Mouse (Mus musculus) ovary, postnatal 36 days (tissue): ENCODE results near the gene Aspscr1.
A peak's percentile ranks its signal among the peaks of the same experiment; 100 is the strongest.
"Not testable (repeated sequence)": the region's sequence is repeated elsewhere in the genome, so short reads cannot be mapped to it uniquely, and the experiment has no call there.

ENCODE experiments used
- DNase-seq: peaks from one replicate; pipeline ENCODE4 v3.0.0; 2022; ENCODE audit warnings: low spot score, mixed read lengths

Gene Aspscr1

DNA sequence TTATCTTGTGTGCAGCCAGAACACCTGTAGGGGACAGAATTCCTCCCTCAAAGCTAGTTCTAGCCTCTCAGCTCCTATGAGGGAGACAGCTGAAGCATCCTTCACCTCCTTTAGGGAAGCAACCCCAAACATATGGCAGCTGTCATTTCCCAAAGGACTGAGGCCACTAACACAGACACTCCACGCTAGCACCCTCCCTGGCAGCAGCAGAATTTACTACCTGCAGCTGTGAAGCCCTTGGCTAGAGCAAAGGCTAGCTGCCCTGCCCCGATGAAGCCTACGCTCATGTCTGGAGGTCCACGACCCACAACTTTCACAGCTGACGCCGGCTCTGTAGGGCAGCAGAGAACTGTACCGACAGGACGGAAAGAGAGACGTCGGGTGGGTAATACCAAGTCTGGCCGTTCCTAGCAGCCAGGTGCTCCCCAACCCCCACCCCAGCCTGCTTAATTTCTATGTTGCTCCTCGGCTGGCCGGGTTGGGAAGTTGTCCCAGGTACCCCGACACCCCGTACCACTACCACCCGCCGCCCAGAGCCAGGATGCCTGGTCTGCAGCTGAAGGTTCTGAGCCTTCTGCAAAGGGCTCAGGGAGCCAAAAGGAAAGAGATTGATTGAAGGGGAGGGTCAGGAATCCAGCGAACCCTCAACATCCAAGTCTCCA is 29.7 kb upstream of the Aspscr1 start:
- peak; percentile 36 for DNase-seq

DNA sequence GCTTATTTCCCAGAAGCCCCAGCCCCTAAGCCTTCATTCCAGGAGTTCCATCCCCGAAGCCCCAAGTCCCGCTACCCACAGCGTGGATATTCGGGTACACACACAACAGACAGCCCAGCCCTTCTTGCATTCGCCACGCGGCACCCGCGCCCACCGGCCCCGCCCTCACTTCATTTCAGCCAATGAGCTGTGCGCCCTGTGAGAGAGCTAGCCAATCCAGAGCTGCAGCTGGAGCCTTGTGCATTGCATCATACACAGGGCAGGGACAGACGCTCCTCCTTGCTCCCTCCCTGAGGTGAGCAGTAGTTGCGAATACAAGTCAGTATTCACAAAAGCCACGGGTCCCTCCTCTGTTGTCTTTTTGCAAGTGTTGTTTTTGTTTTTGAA is 29.2 kb upstream of the Aspscr1 start, which contains the start of gene Pycr1:
Pycr1 (minus strand) TSS at position 169 of the 387 bp plus-strand sequence.
- peak; percentile 91 for DNase-seq

DNA sequence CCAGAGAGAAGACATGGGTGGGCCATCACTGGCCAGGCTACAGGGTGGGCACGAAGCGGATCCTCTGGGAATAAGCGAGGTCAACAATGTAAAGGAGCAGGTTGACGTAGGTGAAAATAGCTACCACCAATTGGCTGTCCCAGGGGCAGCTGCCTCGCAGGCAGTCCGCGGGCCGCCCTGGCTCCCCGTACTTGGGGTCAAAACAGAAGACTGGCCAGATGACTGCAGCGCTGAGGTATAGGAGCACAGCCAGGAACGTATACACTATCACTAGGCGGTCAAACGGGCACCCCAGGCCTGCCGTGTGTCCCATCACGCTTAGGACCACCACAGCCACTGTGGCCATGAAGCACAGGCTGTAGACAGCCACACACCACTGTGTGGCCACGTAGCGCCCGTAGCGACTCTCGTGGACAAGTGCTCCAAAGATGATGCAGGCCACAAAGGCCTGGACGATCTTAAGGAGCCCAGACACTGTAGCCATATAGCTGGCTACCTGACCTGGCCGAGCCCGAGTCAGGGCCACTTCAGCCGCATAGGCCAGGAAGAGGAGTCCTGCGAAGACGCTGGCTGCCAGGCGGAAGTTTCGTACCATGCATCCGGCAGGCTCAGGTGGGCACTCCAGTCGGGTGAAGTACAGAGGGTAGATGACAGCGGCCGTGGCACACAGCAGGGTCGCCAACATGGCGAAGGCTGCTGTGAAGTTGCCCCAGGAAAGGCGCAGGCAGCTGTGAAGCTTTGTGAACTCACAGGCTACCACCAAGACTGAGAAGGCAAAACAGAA is 25.5 kb upstream of the Aspscr1 start:
- no peak for DNase-seq

DNA sequence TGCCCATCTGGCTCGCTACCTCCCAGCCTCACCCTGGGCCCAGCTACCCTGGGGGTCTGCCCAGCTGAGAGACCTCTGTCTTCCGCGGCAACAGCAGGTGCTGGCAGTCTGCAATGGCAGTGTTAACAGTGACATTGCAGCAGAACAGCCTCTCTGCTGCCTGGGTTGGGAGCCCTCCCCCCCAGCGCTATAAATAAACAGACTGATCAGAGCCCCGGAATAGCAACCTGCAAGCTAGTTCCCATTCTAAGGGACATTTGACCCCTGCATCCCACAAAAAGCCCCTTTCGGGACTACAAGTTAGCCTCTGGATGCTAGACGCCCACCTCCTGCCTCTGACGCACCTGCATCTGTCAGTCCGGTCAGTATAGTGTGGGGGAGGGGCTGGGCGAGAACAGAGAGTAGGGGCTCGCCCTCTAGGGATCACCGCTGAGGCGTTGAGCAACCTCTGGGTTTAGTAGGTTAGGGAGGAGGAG is 24.7 kb upstream of the Aspscr1 start, which contains the start of gene Myadml2:
Myadml2 (minus strand) TSS at position 158 of the 476 bp plus-strand sequence.
- DNase-seq, result no peak

DNA sequence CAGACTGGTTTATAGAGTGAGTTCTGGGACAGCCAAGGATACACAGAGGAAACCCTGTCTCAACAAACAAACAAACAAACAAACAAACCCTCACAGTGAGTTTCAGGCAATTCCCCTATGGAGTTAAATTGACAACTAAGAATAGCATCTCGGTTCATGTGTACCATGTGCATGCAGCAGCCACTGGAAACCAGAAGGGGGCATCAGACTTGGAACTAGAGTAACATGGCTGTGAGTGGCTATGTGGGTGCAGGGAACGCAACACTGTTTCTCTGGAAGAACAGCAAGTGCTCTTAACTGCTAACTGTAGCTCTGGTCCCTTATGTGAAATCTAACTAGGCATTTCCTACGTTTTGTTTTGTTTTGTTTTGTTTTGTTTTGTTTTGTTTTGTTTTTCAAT is 20.9 kb upstream of the Aspscr1 start:
- no peak for DNase-seq

DNA sequence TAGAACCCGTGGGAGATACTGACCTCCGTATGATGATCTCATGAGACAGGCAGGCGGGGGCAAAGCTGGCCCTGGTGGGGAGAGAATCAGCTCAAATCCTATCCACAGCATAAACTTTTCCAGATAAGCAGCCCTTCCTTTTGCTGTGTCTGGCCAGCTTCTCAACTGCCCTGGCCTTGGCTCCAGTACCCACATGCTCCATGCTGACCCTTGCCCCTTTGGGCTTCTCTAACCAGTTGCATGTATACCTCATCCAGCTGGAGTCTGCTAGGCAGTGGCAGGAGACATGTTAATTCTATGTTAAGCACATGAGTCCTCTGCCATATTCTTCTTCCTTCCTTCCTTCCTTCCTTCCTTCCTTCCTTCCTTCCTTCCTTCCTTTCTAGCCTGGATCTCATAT is 18.0 kb upstream of the Aspscr1 start:
- no peak for DNase-seq

DNA sequence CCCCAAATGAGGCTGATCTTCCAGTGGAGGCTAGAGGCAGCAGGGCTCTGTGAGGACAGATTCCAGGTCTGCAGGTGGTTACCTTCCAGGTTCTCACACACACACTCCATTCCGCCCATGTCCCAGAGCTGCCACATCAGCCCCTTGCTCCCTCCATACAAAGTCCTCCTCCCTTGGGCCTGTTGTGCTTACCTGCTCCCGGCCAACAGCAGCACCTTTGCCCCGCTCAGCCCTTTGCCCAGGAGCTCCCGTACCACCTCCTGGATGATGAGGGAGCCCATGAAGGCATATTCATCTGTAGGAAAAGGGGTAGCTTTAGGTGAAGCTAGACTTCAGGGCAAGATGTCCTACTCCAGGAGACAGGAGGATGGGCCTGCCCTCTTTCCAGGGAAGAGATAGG is 15.5 kb upstream of the Aspscr1 start:
- no peak for DNase-seq

DNA sequence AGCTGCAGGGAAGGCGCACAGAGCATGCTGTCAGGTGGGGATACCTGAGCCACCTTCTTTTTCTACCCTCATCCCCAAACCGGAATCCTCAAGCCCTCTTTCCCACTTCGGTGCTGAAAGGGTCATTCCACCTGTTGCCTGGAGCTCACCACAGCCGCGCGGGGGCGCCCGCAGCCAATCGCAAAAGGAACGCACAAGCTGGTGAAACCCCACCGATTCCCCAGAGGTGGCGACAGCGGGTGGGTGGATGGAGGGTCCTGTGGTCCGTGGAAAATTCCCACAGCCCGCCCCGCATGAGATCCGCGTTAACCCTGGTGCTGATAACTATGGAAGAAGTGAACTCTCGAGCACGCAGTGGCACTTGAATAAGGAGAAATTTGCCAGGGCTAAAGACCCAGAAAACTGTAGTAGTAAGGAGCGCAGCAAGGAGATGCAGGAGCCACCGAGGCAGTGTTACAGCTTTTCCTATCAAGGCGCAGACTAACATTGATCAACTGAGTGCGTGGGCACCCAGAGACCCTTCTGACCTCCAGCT is 13.8 kb upstream of the Aspscr1 start:
- peak; percentile 82 for DNase-seq

DNA sequence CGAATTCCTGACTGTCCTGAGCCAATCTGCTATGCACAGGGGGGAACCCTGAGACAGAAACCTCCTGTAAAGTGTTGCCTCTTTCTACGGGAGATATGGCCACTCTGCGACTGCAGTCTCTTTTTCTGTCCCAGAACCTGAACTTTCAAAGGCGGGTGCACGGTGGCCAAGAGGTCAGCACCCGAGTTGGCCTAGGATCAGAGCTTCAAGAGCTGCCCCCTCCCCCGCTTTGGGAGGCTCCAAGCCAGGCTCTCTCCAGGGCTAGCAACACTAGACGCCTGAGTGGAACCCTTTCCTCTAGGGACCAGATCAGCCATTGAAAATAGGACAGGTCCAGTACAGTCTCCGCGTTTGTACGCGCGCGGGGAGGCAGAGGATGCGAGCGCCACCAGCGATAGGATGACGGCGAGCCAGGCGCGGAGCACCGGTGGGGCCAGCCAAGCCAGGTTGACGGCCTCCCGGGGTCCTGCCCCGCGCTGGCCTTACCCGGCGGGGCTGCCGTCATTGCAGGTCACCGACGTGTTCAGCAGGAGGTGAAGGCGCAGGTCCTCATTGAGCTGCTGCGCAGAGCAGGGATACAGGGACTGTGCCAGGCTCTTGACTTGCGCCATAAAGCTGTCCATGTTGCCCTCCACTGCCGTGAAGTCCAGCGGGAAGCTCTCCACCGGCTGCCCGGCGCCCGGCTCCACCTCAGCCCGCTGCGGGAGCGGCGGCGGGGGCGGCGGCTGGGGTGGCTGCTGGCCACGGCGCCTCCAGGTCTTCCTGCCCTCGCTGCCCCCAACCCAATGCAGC is 13.1 kb upstream of the Aspscr1 start:
- DNase-seq, result peak; percentile 18

DNA sequence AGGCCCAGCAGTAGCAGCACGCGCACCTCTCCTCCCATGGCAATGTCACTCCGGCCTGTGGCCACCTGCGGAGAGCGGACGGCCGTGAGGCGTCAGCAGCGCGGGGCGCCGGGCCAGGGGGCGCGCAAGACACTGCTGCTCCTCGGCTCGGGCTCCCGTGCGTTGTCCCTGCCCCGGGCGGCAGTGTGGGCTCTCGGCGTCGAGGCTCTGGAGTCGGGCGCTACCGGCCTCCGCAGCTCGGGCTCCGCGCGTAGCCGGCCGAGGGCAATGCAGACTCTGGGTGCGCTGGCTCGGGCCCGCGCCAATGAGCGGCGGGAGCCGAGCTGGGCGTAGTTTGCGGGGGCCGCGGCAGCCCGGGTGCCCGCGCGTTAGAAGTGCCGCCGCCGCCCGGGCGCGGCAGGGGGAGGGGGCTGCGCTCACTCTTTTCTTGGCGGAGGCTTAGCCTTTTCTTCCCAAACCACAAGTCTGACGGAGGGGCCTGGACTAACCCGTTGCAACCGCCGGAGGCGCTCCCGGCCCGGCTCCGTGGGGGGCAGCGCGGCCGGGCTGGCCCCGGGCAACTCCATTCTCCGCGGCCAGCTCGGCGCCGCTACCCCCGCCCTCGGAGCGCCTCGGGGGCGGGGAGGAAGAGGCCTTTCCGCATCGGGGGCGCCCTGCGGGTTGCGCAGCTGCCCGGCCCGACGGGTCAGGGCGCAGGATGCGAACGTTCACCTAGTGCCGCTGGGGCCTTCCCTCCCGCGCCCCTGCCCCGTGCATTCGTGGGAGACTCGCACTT is 12.3 kb upstream of the Aspscr1 start:
- DNase-seq, result peak; percentile 64

DNA sequence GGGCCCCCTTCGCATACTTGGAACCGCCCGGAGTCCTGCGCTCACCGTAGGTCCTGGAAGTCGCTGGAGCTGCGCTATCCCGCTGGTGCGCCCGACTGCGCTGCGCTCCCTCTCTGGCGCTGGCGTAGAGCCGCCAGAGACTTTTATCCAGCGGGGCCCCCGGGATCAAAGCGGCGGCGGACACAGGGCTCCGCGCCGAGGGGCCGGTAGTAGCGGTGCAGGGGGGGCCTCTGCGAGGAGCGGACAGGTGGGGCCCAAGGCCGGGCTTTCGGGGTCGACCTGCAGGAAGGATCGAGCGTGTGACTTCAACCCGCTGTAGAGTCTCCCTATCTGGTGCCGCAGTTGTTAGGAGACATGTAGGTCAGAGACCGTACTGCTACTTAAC is 11.7 kb upstream of the Aspscr1 start, which contains the start of gene Notum:
Notum (minus strand) TSS at position 100 of the 385 bp plus-strand sequence.
- DNase-seq, result peak; percentile 23

DNA sequence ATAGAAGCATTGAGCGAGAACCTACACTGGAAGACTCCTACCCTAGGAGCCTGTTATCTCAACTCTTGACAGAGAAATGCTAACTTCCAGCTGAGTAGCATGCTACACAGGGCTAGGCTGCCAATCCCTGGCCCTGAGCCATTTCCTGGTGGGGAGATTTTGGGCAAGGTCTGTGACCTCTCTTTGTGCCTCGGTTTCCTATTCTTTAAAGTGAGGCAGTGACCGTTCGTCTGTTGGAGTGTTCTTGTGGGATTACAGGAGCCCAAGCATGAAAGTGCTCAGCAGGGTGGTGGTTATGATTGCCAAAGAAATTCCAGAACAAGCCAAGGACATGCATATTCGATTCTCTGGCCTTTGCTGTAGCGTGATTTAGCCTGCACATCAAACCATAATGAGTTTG is 10.0 kb upstream of the Aspscr1 start:
- DNase-seq, result peak; percentile 25

DNA sequence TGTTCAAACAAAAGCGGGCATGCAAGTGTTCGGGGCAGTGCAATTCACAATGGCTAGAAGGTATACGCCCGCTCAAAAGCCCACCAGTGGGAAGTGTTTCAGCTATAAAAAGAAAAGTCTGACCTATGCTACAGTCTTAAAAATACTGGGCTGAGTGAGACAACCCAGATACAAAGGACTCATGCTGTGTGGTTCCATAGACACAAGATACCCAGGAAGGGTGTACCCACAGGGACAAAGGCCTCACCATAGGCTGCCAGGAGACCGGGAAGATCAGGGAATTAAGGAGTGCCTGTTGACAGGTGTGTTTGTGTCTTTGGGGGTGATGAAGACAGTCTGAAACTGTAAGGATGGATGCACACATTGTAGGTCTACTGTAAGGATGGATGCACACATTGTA is 9.1 kb upstream of the Aspscr1 start:
- no peak for DNase-seq

DNA sequence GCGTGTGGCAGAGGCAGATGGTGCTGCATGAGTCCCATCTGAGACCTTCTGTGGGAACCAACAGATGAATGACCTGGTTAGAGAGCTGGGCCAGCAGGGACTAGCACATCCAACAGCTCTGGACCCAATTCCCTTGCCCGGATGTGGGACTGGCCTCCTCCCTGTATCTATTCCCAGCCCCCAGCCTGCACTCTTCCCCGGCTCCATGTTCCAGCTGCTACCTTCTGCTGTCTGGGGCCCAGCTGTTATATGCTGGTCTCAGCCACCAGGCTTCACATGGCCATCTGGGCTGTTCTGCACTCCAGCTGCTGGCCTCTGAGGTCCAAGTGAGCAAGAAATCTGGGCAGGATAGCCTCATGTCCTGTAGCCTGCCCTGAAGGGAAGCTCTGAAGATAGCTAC is 7.4 kb upstream of the Aspscr1 start:
- DNase-seq, result no peak

DNA sequence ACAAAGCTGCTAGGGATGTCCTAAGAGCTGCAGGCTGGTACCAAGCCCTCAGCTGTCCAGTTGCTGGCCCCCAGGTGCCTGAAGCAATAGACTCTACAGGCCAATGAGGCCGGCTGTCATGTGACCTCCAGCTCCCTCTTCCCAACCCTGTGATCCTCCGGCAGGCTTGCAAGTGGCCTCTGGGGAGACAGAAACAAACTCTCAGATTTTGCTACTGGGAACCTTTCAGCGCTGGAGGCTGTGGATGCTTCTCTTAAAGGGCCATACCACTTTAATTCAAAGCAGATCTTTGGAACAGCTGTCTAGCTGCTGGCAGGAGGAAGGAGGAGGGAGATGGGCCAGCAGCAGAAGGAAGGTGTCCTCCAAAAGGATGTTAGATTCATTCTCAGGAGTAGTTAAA is 6.2 kb upstream of the Aspscr1 start:
- no peak for DNase-seq

DNA sequence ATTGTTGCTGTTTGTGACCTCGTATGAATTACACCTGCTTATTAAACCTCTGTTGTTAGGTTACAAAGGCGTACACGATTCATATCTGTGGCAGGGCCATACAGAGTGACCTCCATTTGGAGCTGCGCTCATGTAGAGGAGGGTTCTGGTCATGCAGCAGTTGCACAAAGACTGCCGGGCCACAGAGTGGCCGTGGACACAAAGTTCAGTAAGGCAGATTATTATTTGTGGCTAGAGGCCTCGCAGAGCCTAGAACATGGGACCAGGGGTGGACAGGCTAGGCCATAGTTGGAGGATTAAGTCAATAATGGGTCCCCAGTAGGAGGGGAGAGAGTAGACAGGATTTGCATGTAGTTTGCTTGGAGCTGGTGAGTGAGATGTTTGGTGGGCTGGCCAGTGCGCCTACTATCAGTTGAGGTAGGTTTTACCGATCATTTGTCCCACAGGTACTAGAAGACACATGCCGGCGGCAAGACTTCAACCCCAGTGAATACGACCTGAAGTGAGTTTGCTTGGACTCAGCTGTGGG is 885 bp downstream of the Aspscr1 start:
- DNase-seq, result no peak

DNA sequence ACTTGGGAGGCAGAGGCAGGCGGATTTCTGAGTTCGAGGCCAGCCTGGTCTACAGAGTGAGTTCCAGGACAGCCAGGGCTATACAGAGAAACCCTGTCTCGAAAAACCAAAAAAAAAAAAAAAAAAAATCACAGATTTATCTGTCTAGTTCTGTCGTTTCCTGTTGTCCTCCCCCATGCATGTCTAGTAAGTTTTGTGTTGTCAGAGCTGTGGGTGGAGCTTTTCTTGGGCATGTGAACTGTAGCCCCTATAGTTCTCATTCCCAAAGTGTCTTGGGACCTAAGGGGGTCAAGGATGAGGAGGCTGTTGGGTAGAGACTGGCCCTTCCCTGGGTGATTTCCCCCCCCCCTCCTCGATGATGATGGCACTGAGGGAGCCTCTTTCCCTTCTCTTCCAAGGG is 3.1 kb downstream of the Aspscr1 start:
- DNase-seq, result not testable (repeated sequence)

DNA sequence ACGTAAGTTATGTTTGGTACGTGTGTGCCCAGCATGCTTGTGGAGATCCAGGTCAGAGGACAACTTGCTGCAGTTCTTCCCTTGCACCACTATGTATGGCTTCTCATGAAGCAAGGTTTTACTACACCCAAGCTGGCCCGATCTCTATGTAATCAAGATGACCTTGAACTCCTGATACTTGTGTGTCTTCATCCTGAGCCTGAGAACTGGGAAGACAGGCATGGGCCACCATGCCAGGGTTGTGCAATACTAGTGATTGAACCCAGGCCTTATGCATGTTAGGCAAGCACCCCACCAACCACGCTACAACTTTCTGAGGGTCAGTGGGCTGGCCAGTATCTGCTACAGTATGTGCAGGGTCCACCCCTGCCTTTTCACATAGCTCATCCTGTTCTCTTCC is 4.2 kb downstream of the Aspscr1 start:
- DNase-seq, result no peak

DNA sequence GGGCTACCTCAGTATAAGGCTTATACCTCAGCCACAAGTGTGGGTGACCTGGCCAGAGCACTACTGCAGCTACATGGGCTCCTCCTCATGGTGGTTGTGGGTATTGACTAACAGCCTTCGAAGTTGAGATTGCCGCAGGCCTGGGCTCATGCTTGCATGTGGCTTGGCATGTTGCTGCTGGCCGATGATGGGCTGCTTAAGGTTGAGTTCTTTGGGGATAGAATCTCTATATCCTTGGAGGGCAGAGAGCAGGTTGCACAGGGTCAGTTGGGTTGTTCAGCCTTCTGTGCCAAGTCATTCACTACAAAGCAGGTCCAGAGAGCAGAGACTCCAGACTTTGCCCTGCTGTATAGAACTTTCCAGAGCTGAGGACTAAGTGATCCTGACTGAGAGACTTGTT is 7.1 kb downstream of the Aspscr1 start:
- no peak for DNase-seq

DNA sequence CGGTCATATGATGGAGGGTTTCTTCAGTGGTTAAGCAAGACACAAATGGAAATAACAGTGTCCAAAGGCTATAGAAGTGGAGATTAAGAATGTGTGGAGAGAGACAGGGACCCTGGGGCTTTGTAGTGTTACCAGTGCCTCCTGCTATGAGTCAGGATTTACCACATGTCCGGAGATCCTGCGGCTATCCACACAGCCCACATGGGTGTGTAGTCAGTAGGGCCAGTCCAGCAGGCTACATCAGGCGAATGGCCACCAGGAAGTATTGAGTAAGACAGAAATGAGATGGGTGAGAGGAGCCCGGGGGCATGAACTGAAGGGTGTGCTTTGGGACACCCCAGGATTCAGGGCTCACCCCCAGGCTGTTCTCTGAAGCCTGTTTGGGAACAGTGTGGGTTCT is 9.9 kb downstream of the Aspscr1 start:
- DNase-seq, result no peak

DNA sequence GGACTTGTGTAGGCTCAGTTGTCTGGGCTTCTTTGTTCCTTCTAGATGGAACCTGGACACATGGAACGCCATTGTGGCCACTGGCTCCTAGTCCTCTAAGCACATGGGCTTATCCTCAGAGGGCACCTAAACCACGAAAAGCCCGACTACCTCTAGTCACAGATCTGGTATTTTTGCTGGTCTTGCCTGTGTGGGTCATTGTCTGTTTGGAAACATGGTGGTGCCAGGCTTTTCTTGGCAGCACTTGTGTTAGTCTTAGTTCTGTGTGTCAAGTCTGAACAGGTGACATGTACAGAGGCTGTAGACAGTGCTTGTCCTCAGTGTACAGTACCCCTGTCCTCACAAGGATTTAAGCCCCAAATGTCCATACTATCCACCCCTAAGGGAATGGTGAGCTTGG is 10.8 kb downstream of the Aspscr1 start:
- no peak for DNase-seq
